Mouse (Mus musculus) inflammation-experienced regulatory T-cells, adult 6 months (primary cell): Measurements from ENCODE around the gene Sdk2. TPM values are rescaled to one million over a fixed set of nuclear protein-coding genes. Genes with fewer than 3 reads are reported as not detected.

ENCODE experiments used
- ATAC-seq: one replicate; pipeline ENCODE4 v1.8.0; 2017
- polyA plus RNA-seq, 3 experiments: library from polyadenylated mRNA; unstranded; fragments of 100-300 nt; shearing (Covaris generic); gene quantifications; one replicate each; pipeline ENCODE4 v1.2.1; 2017

The Sdk2 gene
- polyA plus RNA-seq, 3 experiments from 2014 or later = 0.08 TPM; not detected in 2

DNA sequence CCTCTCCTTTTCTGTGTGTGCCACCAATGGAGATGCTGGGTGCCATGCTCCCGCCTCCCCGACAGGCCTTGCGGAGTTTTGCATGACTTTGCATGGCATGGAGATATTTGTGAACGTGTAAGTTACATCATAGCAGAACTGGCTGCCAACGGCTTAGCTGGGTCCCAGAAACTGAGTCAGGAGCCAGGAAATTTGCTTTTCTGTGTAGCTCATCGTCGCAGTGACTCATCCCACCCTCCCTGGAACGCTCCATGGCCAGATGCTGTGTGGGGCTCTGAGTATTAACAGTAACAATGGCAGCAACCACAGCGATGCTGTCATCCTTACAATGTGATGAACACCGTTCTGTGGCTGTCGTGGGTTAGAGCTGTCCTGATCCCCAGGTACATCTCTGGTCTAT is 139.6 kb downstream of the Sdk2 start:
- ATAC-seq = no peak

- no peak for ATAC-seq
These were observed 143.7 kb downstream of the Sdk2 start for GRCm38 (mm10) chr11:113923137-113923536.

DNA sequence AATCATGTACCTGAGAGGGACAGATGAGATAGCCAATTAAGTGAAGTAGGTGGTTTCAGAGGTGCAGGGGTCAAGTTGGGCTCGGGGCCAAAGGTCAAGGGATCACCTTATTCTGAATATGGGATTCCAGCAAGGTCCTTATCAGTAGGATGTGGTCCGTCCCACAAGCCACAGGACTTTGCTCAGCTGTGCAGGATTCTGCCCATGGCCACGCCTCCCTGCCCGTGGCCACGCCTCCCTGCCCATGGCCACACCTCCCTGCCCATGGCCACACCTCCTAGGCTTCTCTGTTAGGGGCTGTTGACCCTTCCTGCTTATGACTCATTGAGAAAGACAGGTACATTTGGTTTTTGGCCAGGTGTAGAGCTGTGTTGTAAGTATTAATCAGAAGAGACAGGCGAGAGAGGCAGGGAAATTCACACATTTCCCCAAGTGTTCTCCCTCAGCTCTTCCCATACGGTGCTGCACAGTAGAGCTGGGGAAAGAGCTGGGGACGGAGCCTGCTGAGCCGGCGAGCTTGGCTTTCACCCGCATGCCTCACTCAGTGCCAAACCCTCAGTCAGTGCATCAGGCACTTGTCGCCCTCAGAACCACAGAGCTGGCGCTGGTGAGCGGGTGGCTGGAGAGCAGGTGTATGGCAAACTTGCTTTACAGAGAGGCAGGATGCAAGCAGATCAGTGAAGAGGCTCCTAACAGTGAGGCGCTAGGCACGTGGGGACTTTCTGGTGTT is 163.6 kb downstream of the Sdk2 start:
- no peak for ATAC-seq

GRCm38 (mm10) chr11:113901906-113902305 is 164.9 kb downstream of the Sdk2 start:
- no peak for ATAC-seq

DNA sequence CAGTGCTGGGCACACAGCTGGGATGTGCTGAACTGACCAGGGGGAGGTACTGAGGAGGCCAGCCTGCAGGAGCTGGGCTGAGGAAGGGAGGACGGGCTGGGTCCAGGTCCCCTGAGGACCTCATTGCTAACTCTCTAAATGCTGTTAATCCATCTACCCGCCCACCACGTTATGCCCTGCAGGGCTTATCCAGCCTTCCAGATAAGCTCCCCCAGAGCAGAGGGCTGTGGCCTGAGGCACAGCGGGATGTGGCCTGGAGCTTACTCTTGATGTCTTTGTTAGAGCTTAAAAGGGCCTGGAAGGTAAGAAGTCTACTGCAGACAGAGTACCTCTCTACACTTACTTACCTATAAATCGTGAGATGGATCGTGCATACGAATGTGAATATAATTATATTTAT is 168.2 kb downstream of the Sdk2 start:
- no peak for ATAC-seq

- no peak for ATAC-seq
These were observed 170.8 kb downstream of the Sdk2 start for GRCm38 (mm10) chr11:113896006-113896405.

GRCm38 (mm10) chr11:113892924-113893323 is 173.9 kb downstream of the Sdk2 start:
- no peak for ATAC-seq

GRCm38 (mm10) chr11:113892067-113892466 is 174.8 kb downstream of the Sdk2 start:
- ATAC-seq = no peak

GRCm38 (mm10) chr11:113888156-113888750 is 178.6 kb downstream of the Sdk2 start:
- no peak for ATAC-seq

DNA sequence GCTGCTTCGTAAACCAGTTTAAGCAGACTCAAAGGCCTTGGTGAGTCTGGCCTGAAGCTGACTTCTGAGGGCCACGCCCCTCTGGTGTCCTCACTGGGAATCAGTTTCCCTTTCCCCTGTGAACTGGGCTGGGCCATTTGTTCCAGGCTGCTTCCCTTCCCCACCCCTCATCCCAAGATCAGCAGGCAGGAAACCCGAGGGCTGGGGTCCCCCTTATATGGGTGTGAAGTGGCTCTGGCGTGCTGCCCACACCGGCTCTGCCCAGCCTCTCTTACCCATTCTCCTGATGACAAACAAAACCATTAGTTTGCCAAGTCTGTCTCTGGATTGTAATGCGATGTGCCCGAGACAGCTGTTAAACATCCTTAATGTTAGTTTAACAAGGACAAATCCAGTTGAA is 180.5 kb downstream of the Sdk2 start:
- no peak for ATAC-seq

- ATAC-seq = no peak
These were observed 181.9 kb downstream of the Sdk2 start for GRCm38 (mm10) chr11:113884962-113885361.

DNA sequence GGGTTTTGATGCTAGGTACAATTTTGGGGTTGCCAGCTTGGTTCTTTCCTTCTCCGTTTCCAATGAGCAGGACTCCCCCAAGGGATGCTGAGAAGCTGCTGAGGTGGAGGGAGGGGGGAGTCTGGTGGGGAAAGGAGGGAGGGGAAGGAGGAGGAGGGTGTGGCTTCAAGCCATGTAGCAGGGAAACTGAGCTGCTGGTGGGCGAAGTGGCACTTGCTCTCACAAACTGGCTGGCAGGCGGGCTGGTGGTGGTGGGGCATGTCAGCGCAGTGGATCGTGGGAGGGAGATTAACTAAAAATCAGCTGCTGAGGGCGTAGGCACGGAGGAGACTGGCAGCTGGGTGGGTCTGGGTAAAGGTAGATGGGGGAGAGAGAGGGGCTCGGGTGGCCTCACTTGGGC is 183.8 kb downstream of the Sdk2 start:
- ATAC-seq = no peak

- ATAC-seq = no peak
These were observed 185.0 kb downstream of the Sdk2 start for GRCm38 (mm10) chr11:113881864-113882263.

- ATAC-seq = no peak
These were observed 199.8 kb downstream of the Sdk2 start for GRCm38 (mm10) chr11:113867066-113867465.

DNA sequence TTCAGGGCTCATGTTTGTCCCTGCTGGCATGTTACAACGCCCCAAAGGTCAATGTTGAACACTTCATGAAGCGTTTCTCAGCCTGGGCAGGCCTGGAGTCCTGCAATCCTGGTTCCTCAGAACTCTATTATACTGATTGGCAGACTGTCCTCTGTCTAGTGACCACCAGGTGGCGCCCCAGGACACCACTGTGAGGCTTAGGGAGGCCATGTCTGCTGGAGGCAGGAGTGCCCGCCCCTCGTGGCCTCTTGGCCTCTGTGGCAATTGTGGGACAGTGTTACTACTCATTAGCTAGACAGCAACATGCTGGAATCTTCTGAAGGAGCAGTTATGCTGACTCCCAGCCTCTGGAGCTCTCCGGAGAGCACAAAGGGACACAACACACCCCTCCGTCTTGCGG is 201.2 kb downstream of the Sdk2 start:
- ATAC-seq = no peak

- no peak for ATAC-seq
These were observed 203.4 kb downstream of the Sdk2 start for GRCm38 (mm10) chr11:113863408-113863807.

DNA sequence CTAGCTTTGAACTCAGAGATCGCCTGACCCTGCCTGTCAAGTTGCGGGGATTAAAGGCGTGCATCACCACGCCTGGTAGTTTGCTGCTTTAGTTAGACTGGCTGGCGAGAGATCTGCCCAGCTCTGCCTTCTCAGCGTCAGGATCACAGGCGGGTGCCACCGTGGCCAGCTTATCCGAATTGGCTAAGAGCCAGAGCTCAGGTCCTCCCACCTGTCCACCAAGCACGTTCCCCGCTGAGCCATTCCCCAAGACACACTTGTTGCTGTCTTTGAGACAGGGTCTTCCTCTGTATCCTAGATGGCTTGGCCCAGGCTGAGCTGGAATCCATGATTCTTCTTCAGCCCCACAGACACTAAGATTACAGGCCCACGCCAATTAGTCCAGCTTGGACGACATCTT is 211.2 kb downstream of the Sdk2 start:
- no peak for ATAC-seq

GRCm38 (mm10) chr11:113851750-113852149 is 215.1 kb downstream of the Sdk2 start:
- ATAC-seq = no peak

- ATAC-seq = no peak
These were observed 217.5 kb downstream of the Sdk2 start for GRCm38 (mm10) chr11:113849322-113849721.

- no peak for ATAC-seq
These were observed 222.9 kb downstream of the Sdk2 start for GRCm38 (mm10) chr11:113843920-113844319.

DNA sequence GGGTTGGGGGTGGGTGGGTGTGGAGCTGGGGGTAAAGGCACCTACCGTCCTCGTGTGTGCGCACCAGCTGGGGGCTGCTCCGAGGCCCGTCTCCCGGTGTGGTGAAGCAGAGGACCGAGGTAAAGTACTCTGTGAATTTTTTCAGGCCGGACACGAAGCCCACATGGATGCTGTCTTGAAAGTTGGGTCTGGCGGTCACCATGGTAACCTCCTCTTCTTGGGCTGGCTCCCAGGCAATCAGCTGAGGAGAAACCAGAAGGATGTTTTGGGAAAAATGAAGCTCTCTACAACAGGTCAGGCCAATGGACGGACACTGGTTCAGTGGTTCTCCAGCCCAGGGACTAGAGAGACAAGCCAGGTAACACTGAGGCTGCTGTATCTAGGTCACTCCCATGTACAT is 224.0 kb downstream of the Sdk2 start:
- ATAC-seq = no peak

DNA sequence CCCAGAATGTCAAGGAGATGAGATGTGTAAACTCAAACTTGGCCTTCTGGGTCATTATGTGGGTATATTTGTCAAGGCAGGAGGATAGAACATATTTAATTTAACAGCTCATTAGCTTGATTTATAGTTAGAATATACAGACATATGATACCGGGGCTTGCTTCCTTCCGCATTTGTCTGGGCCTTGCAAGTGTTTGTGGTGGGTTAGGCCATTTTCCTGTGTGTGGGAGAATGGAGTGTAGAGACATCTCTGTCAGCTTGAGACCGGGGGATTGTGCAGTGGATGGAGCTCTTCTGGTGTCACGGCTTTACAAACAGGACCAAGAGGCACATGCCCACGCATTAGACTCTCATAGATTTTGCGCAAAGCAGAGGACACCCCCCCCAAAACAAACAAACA is 235.2 kb downstream of the Sdk2 start:
- no peak for ATAC-seq

GRCm38 (mm10) chr11:113828081-113828554 is 238.7 kb downstream of the Sdk2 start:
- ATAC-seq = no peak

GRCm38 (mm10) chr11:113820005-113820404 is 246.8 kb downstream of the Sdk2 start:
- ATAC-seq = no peak
